Mouse (Mus musculus): ENCODE measurements around the gene Coq8b. TPM values are rescaled to one million over a fixed set of nuclear protein-coding genes. Genes with fewer than 3 reads are reported as not detected.
A peak's percentile ranks its signal among the peaks of the same experiment; 100 is the strongest.
"Not testable (repeated sequence)": the region's sequence is repeated elsewhere in the genome, so short reads cannot be mapped to it uniquely, and the experiment has no call there.

The Coq8b gene
- polyA plus RNA-seq, 1 experiment from 2014 or later = 15.5 TPM

DNA sequence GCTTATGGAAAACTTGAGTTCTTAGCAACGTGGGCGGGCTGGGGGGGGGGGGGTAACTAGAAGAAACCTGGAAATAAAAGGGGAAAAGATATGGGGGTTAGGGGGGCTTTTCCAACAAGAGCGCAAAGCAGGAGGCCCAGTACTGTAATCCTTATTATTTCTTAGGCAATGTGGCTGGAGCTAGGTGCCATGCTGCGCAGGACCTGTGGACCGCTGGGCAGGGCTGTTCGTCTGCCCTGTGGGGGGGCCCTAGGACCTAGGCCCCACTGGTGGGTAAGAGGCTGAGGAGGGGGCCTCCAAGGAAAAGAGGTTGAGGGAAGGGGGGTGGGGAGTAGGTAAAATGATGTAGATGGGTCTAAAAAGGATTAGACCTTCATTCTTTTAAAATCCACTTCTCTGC lies 477 bp downstream of the Coq8b start:
- H3K36me3 ChIP-seq (ENCODE audit: control insufficient read depth, insufficient read depth, low read length) = no peaks in the 10 kb centered on the region
- WGBS = 4% methylated on average over 6 of the region's 6 CpGs
- H3K27ac ChIP-seq (replicated peaks; ENCODE audit: low read depth, low read length) = peak overlapping the region; percentile 33; the same call in 1 of the 2 replicates
- H3K4me1 ChIP-seq (ENCODE audit: control insufficient read depth, insufficient read depth, low read length) = 0 out of 2 replicates have a peak, but pooled peaks cover 6% of the 10 kb centered on the region
- H3K4me2 ChIP-seq (ENCODE audit: low read depth, severe bottlenecking) = peak overlapping the region; percentile 61
- peak overlapping the region; percentile 43 for H3K4me3 ChIP-seq (ENCODE audit: low read depth, low read length)
- ATAC-seq (ENCODE audit: insufficient number of reproducible peaks, low FRiP score, low TSS enrichment, low read depth) (no peak), DNase-seq (ENCODE audit: low spot score) (no peak)
- no peaks in the 10 kb centered on the region for H3K27me3 ChIP-seq (ENCODE audit: control insufficient read depth, insufficient read depth, low read length)
- no peaks in the 10 kb centered on the region for H3K9me3 ChIP-seq (ENCODE audit: control insufficient read depth, low read length)
- peak overlapping the region; percentile 41 for H3K9ac ChIP-seq (ENCODE audit: low read length)

- no peaks in the 10 kb centered on the region for H3K36me3 ChIP-seq (ENCODE audit: control insufficient read depth, insufficient read depth, low read length)
- no peaks in the 10 kb centered on the region for H3K27me3 ChIP-seq (ENCODE audit: control insufficient read depth, insufficient read depth, low read length)
- H3K9me3 ChIP-seq (ENCODE audit: control insufficient read depth, low read length) = no peaks in the 10 kb centered on the region
- ATAC-seq (ENCODE audit: insufficient number of reproducible peaks, low FRiP score, low TSS enrichment, low read depth) = no peak
- no peak overlapping the region for H3K9ac ChIP-seq (ENCODE audit: low read length)
- no peak for DNase-seq (ENCODE audit: low spot score)
- no peak overlapping the region for H3K27ac ChIP-seq (replicated peaks; ENCODE audit: low read depth, low read length)
- 0 out of 2 replicates have a peak, but pooled peaks cover 2% of the 10 kb centered on the region for H3K4me1 ChIP-seq (ENCODE audit: control insufficient read depth, insufficient read depth, low read length)
- H3K4me2 ChIP-seq (ENCODE audit: low read depth, severe bottlenecking) = no peak overlapping the region
- no peak overlapping the region for H3K4me3 ChIP-seq (ENCODE audit: low read depth, low read length)
- 88% methylated on average over 2 of the region's 2 CpGs for WGBS
These were observed 2.9 kb downstream of the Coq8b start for GRCm38 (mm10) chr7:27235726-27236125.

GRCm38 (mm10) chr7:27237527-27237926 lies 4.7 kb downstream of the Coq8b start:
- WGBS = 90% methylated on average over 2 of the region's 2 CpGs
- ATAC-seq (ENCODE audit: insufficient number of reproducible peaks, low FRiP score, low TSS enrichment, low read depth) = no peak

DNA sequence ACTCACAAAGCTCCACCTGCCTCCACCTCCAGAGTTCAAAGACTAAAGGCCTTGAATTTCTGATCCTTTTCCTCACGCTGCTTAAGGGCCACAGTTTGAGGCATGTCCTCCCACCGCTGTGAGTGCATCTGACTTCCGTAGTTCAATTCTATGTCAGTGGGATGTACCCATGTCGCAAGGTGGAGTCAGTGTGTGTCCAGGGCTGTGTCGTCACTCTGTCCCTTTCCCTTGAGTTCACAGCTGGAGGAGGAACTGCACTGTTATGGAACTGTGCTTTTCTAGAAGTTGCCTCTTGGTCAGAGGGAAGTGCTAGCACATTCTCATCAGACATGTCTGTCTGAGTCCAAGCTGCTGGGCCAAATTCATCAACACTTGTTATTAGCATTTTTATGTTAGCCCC lies 5.7 kb downstream of the Coq8b start:
- no peak for ATAC-seq (ENCODE audit: insufficient number of reproducible peaks, low FRiP score, low TSS enrichment, low read depth)
- H3K9ac ChIP-seq (ENCODE audit: low read length) = no peak overlapping the region
- no peak for DNase-seq (ENCODE audit: low spot score)
- H3K9me3 ChIP-seq (ENCODE audit: control insufficient read depth, low read length) = no peaks in the 10 kb centered on the region
- H3K27ac ChIP-seq (replicated peaks; ENCODE audit: low read depth, low read length) = no peak overlapping the region
- H3K27me3 ChIP-seq (ENCODE audit: control insufficient read depth, insufficient read depth, low read length) = no peaks in the 10 kb centered on the region
- WGBS = 79% methylated on average over 5 of the region's 5 CpGs
- H3K36me3 ChIP-seq (ENCODE audit: control insufficient read depth, insufficient read depth, low read length) = no peaks in the 10 kb centered on the region; the same call in 1 of the 2 replicates
- H3K4me3 ChIP-seq (ENCODE audit: low read depth, low read length) = no peak overlapping the region
- H3K4me1 ChIP-seq (ENCODE audit: control insufficient read depth, insufficient read depth, low read length) = 0 out of 2 replicates have a peak, but pooled peaks cover 2% of the 10 kb centered on the region
- H3K4me2 ChIP-seq (ENCODE audit: low read depth, severe bottlenecking) = no peak overlapping the region

More at GRCm38 (mm10) chr7:27237527-27237926, 4.7 kb downstream of the Coq8b start:
- H3K36me3 ChIP-seq (ENCODE audit: control insufficient read depth, insufficient read depth, low read length) = no peaks in the 10 kb centered on the region; the same call in 1 of the 2 replicates
- no peak overlapping the region for H3K4me3 ChIP-seq (ENCODE audit: low read depth, low read length)
- DNase-seq (ENCODE audit: low spot score) = no peak
- H3K27me3 ChIP-seq (ENCODE audit: control insufficient read depth, insufficient read depth, low read length) = no peaks in the 10 kb centered on the region
- 0 out of 2 replicates have a peak, but pooled peaks cover 2% of the 10 kb centered on the region for H3K4me1 ChIP-seq (ENCODE audit: control insufficient read depth, insufficient read depth, low read length)
- no peak overlapping the region for H3K27ac ChIP-seq (replicated peaks; ENCODE audit: low read depth, low read length)
- no peak overlapping the region for H3K4me2 ChIP-seq (ENCODE audit: low read depth, severe bottlenecking)
- no peak overlapping the region for H3K9ac ChIP-seq (ENCODE audit: low read length)
- H3K9me3 ChIP-seq (ENCODE audit: control insufficient read depth, low read length) = no peaks in the 10 kb centered on the region

DNA sequence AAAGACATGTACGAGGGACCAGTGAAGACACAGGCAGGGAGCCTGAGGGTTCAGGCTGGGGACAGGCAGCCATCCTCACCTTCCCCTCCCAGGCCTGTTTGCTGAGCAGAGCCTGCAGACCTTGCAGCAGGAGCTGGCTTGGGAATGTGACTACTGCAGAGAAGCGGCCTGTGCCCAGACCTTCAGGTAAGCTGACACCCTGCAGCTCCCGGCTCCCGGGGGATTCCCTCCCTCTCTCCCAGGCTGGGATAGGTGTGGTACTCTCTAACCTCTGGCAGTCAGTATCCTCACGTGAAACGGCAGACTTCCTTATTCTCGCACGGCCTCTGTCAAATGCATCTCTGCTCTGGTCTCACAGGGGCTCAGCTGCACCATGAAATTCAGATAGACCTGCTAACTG lies 10.4 kb downstream of the Coq8b start:
- Histone ChIP-seq H3K4me3 (ENCODE audit: low read depth, low read length) (no peak overlapping the region), H3K4me1 (ENCODE audit: control insufficient read depth, insufficient read depth, low read length) (no peaks in the 10 kb centered on the region), H3K4me2 (ENCODE audit: low read depth, severe bottlenecking) (no peak overlapping the region), H3K9me3 (ENCODE audit: control insufficient read depth, low read length) (no peaks in the 10 kb centered on the region), H3K36me3 (ENCODE audit: control insufficient read depth, insufficient read depth, low read length) (peaks cover 2% of the 10 kb centered on the region; the same call in 1 of the 2 replicates), H3K27me3 (ENCODE audit: control insufficient read depth, insufficient read depth, low read length) (no peaks in the 10 kb centered on the region), H3K27ac (replicated peaks; ENCODE audit: low read depth, low read length) (no peak overlapping the region), H3K9ac (ENCODE audit: low read length) (no peak overlapping the region)
- DNase-seq (ENCODE audit: low spot score) = no peak
- 54% methylated on average over 8 of the region's 8 CpGs for WGBS
- no peak for ATAC-seq (ENCODE audit: insufficient number of reproducible peaks, low FRiP score, low TSS enrichment, low read depth)

- ATAC-seq (ENCODE audit: insufficient number of reproducible peaks, low FRiP score, low TSS enrichment, low read depth); H3K36me3 ChIP-seq (ENCODE audit: control insufficient read depth, insufficient read depth, low read length); DNase-seq (ENCODE audit: low spot score); H3K9ac ChIP-seq (ENCODE audit: low read length); H3K9me3 ChIP-seq (ENCODE audit: control insufficient read depth, low read length); H3K27me3 ChIP-seq (ENCODE audit: control insufficient read depth, insufficient read depth, low read length); H3K4me3 ChIP-seq (ENCODE audit: low read depth, low read length); H3K4me2 ChIP-seq (ENCODE audit: low read depth, severe bottlenecking); H3K4me1 ChIP-seq (ENCODE audit: control insufficient read depth, insufficient read depth, low read length); H3K27ac ChIP-seq (replicated peaks; ENCODE audit: low read depth, low read length): not testable (repeated sequence)
- 86% methylated on average over 2 of the region's 2 CpGs for WGBS
These were observed 11.3 kb downstream of the Coq8b start for GRCm38 (mm10) chr7:27244088-27244487.

DNA sequence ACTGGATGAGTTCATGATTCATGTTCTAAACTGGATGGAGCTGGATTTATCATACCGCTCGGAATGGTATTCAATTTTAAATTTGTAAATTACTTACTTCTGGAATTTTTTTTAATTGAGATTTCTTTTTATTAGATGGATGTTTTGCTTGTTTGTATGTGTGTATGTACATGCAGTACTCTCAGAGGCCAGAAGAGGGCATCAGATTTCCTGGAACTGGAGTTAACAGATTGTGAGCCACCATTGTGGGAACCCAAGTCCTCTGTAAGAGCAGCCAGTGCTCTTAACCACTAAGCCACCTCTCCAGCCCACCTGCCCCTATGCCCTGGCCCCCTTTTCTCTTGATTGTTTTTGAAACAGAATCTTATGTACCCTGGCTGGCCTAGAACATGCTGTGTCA lies 16.3 kb downstream of the Coq8b start:
- Histone ChIP-seq H3K4me2 (ENCODE audit: low read depth, severe bottlenecking) (no peak overlapping the region), H3K9ac (ENCODE audit: low read length) (no peak overlapping the region), H3K36me3 (ENCODE audit: control insufficient read depth, insufficient read depth, low read length) (peaks cover 2% of the 10 kb centered on the region; the same call in 1 of the 2 replicates), H3K4me1 (ENCODE audit: control insufficient read depth, insufficient read depth, low read length) (no peaks in the 10 kb centered on the region), H3K4me3 (ENCODE audit: low read depth, low read length) (no peak overlapping the region), H3K9me3 (ENCODE audit: control insufficient read depth, low read length) (no peaks in the 10 kb centered on the region), H3K27ac (replicated peaks; ENCODE audit: low read depth, low read length) (no peak overlapping the region), H3K27me3 (ENCODE audit: control insufficient read depth, insufficient read depth, low read length) (no peaks in the 10 kb centered on the region)
- ATAC-seq (ENCODE audit: insufficient number of reproducible peaks, low FRiP score, low TSS enrichment, low read depth) (no peak), DNase-seq (ENCODE audit: low spot score) (no peak)
- WGBS = 82% methylated on average over 2 of the region's 2 CpGs

DNA sequence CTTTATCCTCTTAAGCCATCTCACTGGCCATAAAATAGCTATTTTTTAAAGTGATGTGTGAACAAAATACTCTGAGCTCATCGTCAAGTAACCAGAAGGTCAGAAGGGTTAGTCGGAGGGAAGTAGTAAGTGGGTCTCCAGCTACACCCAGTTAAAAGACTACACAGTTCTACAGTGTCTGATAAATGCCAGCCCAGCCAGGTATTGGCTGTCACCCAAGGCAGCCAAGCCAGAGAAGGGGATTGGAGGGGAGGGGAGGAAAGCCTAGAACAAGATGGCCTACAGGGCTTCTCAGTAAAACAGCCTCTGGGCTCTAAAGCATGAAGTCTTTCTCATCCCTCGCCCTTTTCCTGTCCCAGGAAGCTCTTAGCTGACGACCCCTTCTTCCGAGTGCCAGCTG lies 17.1 kb downstream of the Coq8b start:
- DNase-seq (ENCODE audit: low spot score) = no peak
- Histone ChIP-seq H3K4me2 (ENCODE audit: low read depth, severe bottlenecking) (no peak overlapping the region), H3K9me3 (ENCODE audit: control insufficient read depth, low read length) (no peaks in the 10 kb centered on the region), H3K27me3 (ENCODE audit: control insufficient read depth, insufficient read depth, low read length) (no peaks in the 10 kb centered on the region), H3K9ac (ENCODE audit: low read length) (no peak overlapping the region), H3K4me3 (ENCODE audit: low read depth, low read length) (no peak overlapping the region), H3K27ac (replicated peaks; ENCODE audit: low read depth, low read length) (no peak overlapping the region), H3K4me1 (ENCODE audit: control insufficient read depth, insufficient read depth, low read length) (no peaks in the 10 kb centered on the region), H3K36me3 (ENCODE audit: control insufficient read depth, insufficient read depth, low read length) (peaks cover 2% of the 10 kb centered on the region; the same call in 1 of the 2 replicates)
- ATAC-seq (ENCODE audit: insufficient number of reproducible peaks, low FRiP score, low TSS enrichment, low read depth) = no peak
- 86% methylated on average over 5 of the region's 5 CpGs for WGBS

- Histone ChIP-seq H3K4me3 (ENCODE audit: low read depth, low read length) (no peak overlapping the region), H3K27ac (replicated peaks; ENCODE audit: low read depth, low read length) (no peak overlapping the region), H3K9ac (ENCODE audit: low read length) (no peak overlapping the region), H3K9me3 (ENCODE audit: control insufficient read depth, low read length) (no peaks in the 10 kb centered on the region), H3K4me2 (ENCODE audit: low read depth, severe bottlenecking) (no peak overlapping the region), H3K4me1 (ENCODE audit: control insufficient read depth, insufficient read depth, low read length) (peaks cover under 1% of the 10 kb centered on the region), H3K27me3 (ENCODE audit: control insufficient read depth, insufficient read depth, low read length) (no peaks in the 10 kb centered on the region), H3K36me3 (ENCODE audit: control insufficient read depth, insufficient read depth, low read length) (peaks cover 2% of the 10 kb centered on the region)
- WGBS = 84% methylated on average over 6 of the region's 6 CpGs
- ATAC-seq (ENCODE audit: insufficient number of reproducible peaks, low FRiP score, low TSS enrichment, low read depth) (no peak), DNase-seq (ENCODE audit: low spot score) (no peak)
These were observed 19.1 kb downstream of the Coq8b start for GRCm38 (mm10) chr7:27251946-27252345.

Data from limb, embryonic 11.5 days (tissue).